Mouse (Mus musculus) right cerebral cortex, adult 18-20 months (tissue): Measurements from ENCODE around the gene Gm12794.
"Not testable (repeated sequence)": the region's sequence is repeated elsewhere in the genome, so short reads cannot be mapped to it uniquely, and the experiment has no call there.

Experiments
- DNase-seq: peaks from one replicate; pipeline ENCODE4 v3.0.0; 2022; ENCODE audit warnings: mixed read lengths

Gene Gm12794

DNA sequence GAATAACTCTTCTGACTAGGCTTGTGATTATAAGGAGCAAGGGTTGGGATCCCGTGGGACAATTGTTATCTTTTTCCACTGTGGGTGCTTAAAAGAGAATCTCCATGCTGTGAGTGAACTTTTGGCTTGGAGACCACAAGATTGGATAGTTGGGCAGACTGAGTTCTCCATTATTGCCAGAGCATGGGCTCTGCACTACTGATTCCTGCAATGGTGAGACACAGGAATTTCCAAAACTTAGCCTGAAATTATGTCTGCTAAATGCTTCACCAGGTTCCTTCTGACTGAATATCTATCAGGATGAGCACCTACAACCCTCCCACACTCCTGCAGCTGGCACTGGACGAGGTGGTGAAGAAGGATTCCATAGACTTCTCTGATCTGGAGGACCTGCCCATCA lies at the start of gene Gm12794:
Gene Gm12794, plus strand, starts transcription at position 301 of the 400 bp plus-strand sequence.
- DNase-seq, result not testable (repeated sequence)

DNA sequence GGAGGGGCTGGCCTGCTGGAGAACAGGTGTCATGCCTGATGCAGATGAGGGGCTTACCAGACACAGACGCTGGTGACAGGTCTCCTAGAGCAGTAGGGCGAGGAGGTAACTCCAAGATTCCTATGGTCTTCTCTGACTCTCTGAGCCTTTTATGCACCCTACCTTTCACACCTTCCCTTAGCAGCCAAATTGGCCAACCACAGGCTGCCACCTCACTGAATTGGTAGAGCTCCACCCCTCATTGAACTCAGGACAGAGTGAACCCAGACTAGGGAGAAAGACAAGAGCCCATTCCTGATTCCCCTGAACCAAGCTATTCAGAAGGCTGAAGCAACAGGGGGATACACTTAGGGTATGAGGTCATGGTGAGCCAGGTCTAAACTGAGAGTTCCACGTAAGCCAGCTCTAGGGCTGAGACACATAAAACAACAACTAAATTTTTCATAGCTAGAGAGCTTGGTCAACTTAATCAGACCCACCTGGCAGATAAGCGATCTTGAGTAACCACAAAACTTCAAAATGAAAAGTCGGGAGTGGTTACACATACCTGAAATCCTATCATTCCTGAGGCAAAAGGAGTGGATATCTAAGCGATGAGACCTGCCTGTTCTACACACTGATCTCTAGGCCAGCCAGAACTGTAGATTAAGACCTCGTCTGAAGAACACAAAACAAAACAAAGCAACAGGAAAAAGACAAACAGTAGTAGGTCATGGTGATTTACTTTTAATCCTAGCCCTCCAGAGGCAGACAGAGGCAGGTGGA lies 46.4 kb upstream of the Gm12794 start, which contains the start of gene C130073F10Rik:
Gene C130073F10Rik, minus strand, starts transcription at position 134 of the 765 bp plus-strand sequence.
- DNase-seq, result no peak

DNA sequence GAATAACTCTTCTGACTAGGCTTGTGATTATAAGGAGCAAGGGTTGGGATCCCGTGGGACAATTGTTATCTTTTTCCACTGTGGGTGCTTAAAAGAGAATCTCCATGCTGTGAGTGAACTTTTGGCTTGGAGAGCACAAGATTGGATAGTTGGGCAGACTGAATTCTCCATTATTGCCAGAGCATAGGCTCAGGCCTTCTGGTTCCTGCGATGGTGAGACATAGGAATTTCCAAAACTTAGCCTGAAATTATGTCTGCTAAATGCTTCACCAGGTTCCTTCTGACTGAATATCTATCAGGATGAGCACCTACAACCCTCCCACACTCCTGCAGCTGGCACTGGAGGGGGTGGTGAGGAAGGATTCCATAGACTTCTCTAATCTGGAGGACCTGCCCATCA lies 31.4 kb upstream of the Gm12794 start, which contains the start of gene Gm12800:
Gene Gm12800, plus strand, starts transcription at position 301 of the 400 bp plus-strand sequence.
- not testable (repeated sequence) for DNase-seq

DNA sequence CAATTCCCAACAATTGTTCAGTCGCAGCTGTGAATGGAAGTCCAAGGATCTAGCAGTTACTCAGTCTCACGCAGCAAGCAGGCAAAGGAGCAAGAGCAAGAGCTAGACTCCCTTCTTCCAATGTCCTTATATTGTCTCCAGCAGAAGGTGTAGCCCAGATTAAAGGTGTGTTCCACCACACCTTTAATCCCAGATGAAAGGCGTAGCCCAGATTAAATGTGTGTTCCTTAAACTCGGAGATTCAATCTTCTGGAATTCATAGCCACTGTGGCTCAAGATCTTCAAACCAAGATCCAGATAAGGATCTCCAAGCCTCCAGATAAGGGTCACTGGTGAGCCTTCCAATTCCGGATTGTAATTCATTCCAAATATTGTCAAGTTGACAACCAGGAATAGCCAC lies 40.7 kb downstream of the Gm12794 start, which contains the start of gene Gm12790:
Gene Gm12790, minus strand, starts transcription at position 101 of the 400 bp plus-strand sequence.
- not testable (repeated sequence) for DNase-seq

DNA sequence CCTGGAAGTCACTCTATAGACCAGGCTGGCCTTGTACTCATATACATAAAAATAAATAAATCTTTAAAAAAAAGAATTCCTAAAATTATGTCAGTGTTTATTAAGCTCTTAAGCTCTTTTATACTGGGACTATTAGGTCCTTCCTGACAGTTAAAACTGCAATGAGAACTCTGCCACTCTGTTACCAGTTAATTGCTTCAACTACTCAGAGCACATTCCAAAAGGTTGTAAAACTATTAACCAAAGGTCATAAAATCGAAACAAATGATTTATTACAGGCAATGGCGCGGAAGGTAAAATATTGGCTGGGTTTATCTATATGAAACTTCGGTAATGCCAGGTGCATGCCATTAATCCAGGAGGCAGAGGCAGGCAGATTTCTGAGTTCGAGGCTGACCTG lies 45.5 kb downstream of the Gm12794 start:
- DNase-seq, result no peak

DNA sequence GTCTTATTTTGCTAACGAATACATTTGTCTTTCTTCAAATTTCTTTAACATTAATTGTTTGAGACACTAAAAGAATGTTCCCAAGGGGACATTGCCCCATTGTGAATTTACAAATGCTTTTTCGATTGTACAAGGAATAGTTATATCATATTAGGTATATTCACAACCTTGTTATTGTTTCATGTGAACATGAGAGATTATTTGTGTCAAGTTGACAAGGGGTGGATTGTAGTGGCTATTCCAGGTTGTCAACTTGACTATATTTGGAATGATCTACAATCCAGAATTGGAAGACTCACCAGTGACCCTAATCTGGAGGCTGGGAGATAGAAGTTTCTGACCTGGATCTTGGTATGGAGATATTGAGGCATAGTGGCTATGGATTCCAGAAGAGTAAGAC lies 46.1 kb downstream of the Gm12794 start, which contains the start of gene Gm12789:
Gene Gm12789, plus strand, starts transcription at position 301 of the 400 bp plus-strand sequence.
- DNase-seq, result not testable (repeated sequence)
